Mouse (Mus musculus) brain, embryonic 18.5 days (tissue): ENCODE results near the gene Edrf1.

Experiments
- DNase-seq: peaks from one replicate; pipeline ENCODE4 v3.0.0-alpha.2; 2012; ENCODE audit warnings: low read depth, low spot score

Gene Edrf1

DNA sequence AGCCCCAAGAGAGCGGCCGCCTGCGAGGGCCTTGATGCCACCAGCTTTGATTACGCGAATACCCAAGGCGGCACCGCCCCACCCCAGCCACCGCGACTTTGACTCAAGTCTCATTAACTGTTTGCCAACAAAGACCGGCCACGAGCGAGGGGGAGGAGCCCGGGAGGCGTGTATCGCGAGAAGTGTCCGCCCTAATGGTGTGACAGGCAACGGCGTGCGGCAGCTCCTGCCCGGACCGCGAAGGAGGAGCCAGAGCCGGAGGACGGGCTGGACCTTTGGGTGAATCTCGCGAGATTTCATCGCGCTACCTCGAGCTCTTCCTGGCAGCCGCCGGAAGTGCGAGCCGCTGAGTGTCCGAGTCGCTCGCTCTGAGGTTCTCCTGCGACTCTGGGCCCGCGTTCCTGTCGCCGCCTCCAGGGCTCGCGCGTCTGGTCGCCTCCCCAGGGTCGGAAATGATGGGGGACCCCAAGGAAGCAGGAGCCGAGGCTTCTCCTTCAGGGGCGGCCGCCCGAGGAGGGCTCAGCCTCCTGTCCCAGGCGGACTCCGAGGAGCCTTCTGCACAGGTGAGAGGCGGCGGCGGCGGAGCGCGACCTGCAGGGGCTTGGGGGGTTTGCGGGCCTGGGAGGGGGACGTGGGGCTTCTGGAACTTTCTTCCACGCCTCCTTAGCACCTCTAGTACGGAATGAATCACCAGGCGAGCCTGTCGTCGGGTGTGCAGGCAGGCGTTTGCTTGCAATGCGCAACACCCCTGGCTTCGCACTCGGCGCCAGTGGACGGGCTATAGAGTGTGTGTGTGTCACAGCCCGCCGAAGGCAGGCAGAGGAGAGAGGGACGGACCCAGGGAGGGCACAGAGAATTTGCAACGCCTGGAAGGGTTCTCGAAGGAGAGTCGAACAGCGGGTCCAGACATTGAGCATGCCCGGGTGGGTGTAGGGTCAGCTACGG lies at the start of gene Edrf1:
Gene Edrf1, plus strand, starts transcription at position 183 of the 945 bp plus-strand sequence.
- DNase-seq = peak; percentile 94

- no peak for DNase-seq
These were observed 45.6 kb upstream of the Edrf1 start for GRCm38 (mm10) chr7:133591750-133592149.

DNA sequence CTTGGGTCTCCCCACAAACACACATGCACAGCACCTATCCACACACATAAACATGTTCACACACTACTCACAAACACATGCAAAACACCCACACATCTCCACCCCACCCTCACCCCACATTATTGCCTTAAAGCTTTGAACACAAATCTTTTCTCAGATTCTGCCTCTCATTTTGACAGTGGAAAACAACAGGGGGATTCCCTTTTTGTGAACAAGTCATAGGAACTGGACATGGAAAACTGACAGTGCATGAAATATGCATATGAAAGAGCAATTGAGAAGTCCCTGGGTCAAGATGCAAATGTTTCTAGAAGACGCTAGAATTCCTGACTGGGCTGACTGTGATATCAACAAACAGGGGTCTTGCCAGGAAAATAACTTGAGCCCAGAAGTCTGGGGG lies 36.8 kb upstream of the Edrf1 start:
- no peak for DNase-seq

- DNase-seq = no peak
These were observed 35.3 kb upstream of the Edrf1 start, which contains the start of gene Tex36 for GRCm38 (mm10) chr7:133602058-133602457. TSS of gene Tex36 (minus strand) at chr7:133602158.

GRCm38 (mm10) chr7:133603156-133603555 lies 34.2 kb upstream of the Edrf1 start:
- DNase-seq = no peak

DNA sequence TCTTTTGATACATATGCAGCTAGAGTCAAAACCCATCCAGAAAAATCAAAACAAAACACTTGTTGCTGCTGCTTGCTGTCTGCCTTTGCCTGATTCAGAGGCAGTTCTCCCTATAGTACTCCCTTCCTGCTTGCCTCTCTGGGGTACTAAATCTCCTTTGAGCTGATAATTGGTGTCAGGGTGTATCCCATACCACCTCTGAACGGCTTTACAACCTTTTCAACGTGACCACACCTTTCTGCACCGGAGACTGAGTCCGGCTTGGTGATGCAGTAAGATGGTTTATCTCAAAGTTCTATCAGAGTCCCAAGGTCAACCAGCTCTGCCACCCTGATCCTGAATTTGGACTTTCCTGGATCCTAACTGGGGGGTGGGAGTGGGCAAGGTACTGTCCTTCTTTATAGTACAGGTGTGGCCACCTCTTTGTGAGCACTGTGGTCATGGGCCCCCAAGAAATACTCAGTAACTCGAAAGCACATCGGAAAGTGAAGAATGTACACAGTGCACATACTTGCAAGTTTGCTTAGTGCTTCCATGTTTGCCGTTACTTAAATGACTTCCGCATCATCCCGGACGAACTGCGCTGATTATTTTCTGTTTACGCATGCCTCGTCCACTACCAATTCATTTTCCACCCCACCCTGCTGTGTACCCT lies 32.8 kb upstream of the Edrf1 start:
- DNase-seq = no peak

GRCm38 (mm10) chr7:133607331-133607730 lies 30.0 kb upstream of the Edrf1 start:
- no peak for DNase-seq

DNA sequence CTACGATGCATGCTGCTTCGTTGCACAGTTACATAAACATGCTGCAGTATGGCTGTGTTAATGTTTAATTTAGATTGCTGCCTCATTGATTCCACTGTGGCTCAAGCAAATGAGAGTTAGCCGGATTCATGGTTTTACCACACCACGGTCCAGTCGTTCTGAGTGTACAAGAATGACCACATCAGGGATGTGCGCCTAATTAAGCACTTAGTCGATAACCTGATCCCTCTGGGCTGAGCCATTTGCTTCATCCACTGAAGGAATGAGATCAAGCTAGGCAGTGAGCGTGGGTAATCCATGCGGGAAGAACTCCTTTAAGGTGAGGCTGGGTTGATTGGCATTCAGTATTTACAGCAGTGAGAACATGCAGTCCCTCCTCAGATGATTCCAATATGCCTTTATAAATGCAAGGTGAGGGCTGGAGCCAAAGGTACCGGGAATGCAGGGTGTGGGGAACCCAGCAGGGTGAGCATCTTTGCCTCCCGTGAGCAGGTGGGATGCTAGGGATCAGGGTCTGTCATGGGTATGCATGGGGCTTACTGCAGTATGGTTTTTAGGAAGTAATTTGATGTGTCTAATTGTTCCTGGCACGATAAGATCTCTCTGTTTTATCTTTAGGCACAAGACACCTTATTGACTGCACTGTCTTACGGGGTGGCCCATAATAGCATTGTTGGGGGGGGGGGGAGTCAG lies 29.3 kb upstream of the Edrf1 start:
- DNase-seq = no peak

- no peak for DNase-seq
These were observed 28.6 kb upstream of the Edrf1 start for GRCm38 (mm10) chr7:133608631-133609340.

- no peak for DNase-seq
These were observed 27.8 kb upstream of the Edrf1 start for GRCm38 (mm10) chr7:133609585-133609984.

DNA sequence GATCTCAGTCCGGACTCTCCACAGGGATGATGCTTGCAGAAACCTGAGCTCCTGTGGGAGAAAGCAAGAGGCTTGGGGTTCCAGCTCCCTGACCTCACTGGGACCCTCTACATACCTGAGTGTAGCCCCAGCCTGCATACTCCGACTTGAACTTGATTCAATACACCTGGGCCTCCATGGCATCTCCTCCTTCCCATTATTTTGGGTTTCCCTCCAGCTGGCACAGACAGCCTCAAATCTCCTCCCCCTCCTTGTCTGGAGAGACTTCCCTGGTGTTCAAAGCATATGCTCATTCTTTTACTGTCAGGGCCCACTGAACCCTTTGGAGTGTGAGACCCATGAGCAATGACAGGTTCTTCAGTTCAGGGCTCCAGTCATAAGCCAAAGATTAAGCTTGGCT lies 24.4 kb upstream of the Edrf1 start:
- DNase-seq = no peak

DNA sequence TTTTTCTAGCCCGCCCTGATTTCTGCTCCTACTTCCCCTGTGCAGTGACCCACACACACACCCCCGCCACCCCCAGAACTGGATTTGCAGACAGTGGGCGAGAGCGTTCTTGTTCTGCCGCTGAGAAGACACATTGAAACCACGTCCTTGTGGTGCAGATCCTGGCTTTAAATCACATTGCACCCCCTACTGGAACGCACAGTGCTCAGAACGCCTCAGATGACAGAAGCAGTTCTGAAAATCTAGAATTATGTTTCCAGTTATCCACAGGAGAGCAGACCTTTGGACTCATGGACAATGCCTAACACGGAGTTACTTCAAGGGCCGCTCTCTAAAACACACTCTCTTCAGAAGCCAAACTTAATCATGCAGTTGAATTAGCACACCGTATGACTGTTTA lies 16.6 kb upstream of the Edrf1 start:
- DNase-seq = no peak

DNA sequence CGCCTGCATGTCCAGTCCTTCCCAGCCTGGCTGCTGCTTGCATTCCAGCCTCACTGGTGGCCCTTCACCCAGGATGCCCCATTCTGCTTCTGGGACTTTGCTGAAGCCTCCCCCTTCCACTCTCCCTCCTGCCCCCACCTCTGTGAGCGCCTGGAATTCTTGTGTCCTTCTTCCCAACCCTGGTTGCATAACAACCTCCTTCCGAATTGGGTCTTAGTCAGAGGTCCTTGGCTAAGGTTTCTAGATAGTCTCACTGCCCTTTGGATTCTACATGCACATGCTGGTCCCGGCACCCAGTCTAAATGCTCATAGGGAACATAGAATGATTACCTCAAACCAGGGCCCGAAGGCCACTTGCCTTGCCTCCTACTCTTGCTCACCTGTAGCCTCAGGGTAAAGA lies 14.1 kb upstream of the Edrf1 start:
- no peak for DNase-seq

DNA sequence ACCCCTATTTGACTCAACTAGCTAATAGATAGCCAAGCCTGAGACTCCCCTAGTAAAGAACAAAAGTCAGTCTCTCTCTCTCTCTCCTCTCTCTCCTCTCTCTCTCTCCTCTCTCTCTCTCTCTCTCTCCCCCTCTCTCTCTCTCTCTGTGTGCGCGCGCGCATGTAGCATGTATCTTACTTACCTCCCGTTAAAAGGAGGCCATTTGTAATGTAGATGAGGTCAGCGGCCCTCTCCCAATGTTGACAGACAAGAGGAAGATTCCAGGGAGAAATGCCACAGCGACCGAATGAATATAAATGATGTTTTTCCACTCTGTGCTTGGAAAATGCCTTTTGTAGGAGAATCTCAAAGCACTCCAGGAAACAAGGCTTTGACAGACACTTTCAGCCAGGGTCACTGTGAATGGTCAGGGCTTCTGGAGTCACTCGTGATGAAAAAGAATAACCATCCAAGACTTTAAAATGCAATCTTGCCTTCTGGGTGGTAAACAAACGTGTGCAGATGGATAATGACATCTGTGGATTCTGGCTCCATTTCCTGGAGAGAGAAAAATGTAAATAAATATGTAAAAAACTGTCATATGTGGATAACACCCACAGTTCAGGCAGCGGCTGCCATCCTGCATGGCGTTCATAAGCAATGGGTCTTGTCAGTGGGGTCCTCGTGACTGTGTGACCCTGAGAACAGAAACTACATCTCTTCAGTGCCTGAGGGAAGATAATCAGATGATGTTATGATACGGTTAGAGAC lies 10.0 kb upstream of the Edrf1 start:
- DNase-seq = no peak

GRCm38 (mm10) chr7:133630821-133631220 lies 6.5 kb upstream of the Edrf1 start:
- no peak for DNase-seq

- no peak for DNase-seq
These were observed 4.9 kb upstream of the Edrf1 start for GRCm38 (mm10) chr7:133632476-133632875.

- DNase-seq = no peak
These were observed 2.3 kb upstream of the Edrf1 start for GRCm38 (mm10) chr7:133634932-133635650.

DNA sequence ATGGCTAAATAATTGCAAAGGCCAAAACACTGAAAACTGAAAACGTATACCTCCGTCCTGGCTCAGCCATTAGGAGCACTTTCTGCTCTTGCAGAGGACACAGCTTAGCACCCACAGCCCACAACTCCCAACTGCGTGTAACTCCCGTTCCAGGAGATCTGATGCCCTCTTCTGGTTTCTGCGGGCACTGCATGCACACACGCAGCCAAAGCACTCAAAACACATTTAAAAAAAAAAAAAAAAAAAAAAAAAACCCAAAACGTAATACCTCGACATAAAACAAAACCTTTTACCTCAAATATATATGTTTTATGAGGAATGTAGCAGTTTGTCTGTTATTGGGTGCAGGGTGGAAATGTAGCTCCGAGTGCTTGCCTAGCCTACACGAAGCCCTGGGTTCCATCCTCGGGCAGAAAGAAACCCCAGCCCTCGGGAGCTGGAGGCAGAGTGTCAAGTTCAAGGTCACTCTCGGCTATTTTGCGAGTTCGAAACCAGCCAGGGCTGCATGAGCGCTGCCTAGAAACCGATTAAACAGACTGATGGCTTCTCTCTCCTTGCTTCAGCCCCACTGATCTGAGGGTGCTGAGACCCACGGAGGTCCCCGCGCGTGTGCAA lies 498 bp upstream of the Edrf1 start:
- DNase-seq = peak; percentile 69

GRCm38 (mm10) chr7:133638306-133638705 lies 963 bp downstream of the Edrf1 start:
- no peak for DNase-seq

DNA sequence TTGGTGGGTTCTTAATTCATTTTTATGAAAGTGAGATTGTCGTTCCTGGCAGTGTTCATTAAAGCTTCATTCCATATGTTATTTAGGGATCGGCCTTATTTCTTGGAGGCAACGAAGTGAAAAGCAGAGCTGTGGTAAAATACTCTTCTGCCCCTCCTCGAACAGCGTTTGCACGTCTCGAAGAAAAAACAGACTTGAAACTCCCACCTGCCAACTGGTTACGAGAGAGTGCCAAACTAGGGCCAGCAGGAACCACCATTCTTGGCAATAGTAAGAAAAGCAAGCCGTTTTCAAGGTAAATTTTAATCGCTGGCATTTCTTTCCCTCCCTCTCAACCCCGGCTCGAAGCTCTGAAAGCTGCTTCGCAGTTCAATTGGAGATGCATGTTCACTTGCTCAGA lies 1.5 kb downstream of the Edrf1 start:
- no peak for DNase-seq
